Mouse (Mus musculus): Measurements from ENCODE around the gene Kbtbd6. TPM values are rescaled to one million over a fixed set of nuclear protein-coding genes. Genes with fewer than 3 reads are reported as not detected.
A peak's percentile ranks its signal among the peaks of the same experiment; 100 is the strongest.
"Not testable (repeated sequence)": the region's sequence is repeated elsewhere in the genome, so short reads cannot be mapped to it uniquely, and the experiment has no call there.

The Kbtbd6 gene
- total RNA-seq (2015) (6.6 and 8.3 TPM in 2 replicates), total RNA-seq (2017) (7.4 and 8.0 TPM in 2 replicates)

DNA sequence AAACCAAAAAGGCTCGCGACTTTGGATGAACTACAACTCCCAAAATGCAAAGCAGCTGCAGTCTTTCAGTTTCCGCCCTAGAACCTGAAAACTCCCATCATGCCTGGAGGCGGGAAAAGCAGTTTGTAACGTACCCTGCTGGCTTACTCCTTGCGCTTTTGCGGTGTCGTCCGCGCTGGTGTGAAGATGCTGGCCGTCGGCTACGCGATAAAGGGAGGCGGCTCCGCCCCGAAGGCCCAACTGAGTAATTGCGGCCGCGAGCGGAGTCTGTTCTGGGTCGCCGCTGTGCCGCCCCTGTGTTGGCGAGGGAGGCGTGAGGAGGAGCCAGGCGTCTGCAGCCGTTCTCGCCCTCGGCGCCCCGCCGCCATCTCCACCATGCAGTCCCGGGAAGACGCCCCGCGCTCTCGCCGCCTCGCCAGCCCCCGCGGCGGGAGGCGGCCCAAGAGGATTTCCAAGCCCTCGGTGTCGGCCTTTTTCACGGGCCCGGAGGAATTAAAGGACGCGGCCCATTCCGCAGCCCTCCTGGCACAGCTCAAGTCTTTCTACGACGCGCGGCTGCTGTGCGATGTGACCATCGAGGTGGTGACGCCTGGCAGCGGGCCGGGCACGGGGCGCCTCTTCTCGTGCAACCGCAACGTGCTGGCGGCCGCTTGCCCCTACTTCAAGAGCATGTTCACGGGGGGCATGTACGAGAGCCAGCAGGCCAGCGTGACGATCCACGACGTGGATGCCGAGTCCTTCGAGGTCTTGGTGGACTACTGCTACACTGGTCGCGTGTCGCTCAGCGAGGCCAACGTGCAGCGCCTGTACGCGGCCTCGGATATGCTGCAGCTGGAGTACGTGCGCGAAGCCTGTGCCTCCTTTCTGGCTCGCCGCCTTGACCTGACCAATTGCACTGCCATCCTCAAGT lies at the start of gene Kbtbd6:
Gene Kbtbd6 (plus strand): TSS at position 155 of the 910 bp plus-strand sequence.
- ATAC-seq (ENCODE audit: poor library complexity, severe bottlenecking) = peak; percentile 97

DNA sequence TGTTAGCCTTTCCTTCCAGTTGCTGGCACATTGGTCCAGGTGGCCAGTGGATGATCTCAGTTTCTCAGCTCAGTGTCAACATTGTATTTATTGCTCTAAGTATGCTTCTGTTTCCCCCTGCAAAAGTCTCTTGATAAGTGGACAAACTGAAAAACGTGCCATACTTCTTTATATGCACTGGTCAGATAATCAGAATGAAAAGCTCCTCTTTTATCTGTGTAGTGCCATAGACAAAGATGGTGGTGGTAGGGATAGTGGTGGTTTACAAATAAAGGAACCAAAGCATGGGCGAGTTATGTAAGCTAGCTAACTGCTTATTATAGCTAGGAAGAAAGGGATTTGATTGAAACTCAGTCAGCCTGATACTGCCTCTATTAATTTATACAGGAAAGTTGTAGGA lies 44.0 kb upstream of the Kbtbd6 start:
- ATAC-seq (ENCODE audit: poor library complexity, severe bottlenecking) = no peak

DNA sequence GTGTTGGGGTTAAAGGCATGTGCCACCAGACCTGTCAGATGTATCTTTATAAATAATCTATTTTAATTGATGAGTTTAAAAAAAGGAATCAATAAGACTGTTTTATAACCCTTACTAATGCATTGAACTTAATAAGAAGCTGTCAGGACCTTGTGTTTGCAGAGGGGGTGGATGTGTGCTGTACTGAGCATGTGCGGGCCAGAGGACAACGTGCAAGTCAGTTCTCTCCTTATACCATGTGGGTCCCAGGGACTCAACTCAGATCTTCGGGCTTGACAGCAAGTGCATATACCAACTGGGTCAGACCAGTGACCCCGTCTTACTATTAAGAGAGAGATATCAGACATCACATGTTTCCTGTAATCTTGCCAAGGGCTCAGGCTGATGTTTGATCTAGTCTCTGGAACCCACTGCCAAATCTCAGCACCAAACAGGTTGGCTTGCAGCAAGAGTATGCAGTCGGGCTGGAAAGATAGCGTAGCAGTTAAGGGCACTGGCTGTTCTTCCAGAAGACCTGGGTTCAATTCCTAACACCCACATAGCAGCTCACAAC lies 42.3 kb upstream of the Kbtbd6 start:
- ATAC-seq (ENCODE audit: poor library complexity, severe bottlenecking) = no peak

DNA sequence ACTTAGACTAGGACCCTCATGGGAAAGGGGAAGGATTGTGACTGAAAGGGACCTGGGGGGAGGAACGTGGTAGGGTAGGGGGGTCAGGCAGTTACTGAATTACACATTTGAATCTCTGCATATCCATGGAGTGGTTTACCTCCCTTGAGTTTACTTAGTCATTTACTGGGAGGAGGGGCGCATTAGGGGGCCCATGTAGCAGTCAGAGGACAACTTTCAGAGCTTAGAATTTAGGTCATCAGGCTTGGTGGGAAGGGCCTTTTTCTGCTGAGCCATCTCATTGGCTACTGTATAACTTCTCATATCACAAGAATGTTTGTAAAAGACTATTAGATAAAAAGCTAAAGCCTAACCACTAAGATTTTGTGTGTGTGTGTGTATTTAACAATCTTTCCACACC lies 41.0 kb upstream of the Kbtbd6 start:
- ATAC-seq (ENCODE audit: poor library complexity, severe bottlenecking) = no peak

DNA sequence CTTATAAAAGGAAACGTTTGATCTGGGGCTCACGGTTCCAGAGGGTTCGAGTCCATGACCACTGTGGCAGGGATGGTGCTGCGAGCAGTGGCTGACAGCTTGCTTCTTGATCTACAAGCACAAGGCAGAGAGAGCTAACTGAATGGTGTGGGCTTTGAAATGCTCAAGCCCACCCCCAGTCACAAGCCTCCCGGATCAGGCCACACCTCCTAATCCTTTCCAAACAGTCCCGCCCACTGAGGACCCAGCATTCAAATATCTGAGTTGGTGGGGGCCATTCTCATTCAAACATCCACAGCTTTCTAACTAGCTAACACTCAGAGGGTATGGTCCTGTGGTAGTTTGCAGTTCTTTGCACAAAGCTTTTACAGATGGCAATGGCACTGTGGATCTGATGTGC lies 38.5 kb upstream of the Kbtbd6 start:
- no peak for ATAC-seq (ENCODE audit: poor library complexity, severe bottlenecking)

DNA sequence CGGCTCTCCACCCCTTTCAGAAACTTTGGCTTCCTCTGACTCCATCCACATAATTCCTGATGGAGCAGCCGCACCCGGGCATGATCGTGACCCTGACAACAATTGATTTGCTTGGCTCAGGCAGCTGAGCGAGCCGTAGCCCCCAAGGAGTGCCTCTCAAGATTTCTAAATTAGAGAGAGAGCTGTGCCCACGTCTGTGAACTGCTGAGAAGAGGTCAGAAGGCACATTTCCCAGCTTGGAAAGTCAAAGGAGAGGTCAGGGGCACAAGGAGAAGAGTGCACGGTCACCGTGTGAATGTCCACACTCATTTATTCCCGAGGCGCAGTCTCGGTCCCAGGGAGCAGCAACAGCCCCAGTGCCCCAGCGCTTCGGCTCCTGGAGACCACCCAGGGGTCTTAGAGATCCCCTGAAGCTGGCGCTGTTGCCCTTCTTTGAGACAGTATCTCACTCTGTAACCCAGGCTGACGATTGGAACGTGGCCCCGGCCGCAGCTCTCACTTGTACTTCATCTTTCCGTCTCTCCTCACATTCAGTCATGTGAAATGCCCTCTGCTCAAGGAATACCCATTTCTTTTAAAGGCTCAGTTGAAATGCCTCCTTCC lies 31.5 kb upstream of the Kbtbd6 start:
- ATAC-seq (ENCODE audit: poor library complexity, severe bottlenecking) = no peak

DNA sequence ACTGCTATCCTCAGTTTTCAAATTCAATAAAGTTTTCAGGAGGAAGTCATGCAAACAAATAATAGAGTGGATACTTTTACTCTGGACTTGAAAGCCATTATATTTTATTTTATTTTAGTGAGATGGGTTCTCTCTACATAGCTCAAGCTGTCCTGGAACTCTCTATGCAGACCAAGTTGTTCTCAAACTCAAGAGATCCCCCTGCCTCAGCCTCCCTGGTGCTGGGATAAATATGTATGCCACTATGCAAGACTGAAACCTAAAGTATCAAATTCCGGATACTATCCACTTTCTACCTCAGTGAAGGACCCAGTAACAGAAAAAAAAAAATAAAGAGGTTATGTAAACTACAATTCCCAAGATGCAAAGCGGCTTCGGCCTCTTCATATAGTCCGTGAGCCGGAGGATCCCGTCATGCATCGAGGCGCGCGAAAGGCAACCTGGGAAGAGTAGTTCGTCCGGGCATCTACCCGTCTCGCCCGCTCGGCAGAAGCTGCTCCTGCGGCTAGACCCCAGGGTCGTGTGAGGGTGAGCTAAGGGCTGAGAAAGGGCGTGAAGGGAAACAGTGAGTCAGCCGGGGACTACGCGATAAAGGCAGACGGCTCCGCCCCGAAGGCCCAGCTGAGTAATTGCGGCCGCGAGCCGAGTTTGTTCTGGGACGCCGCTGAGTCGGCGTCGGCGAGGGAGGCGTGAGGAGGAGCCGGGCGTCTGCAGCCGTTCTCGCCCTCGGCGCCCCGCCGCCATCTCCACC lies 25.5 kb upstream of the Kbtbd6 start, which contains the start of gene Kbtbd7:
Gene Kbtbd7 (plus strand): TSS at position 533 of the 751 bp plus-strand sequence.
- ATAC-seq (ENCODE audit: poor library complexity, severe bottlenecking) = peak; percentile 97

DNA sequence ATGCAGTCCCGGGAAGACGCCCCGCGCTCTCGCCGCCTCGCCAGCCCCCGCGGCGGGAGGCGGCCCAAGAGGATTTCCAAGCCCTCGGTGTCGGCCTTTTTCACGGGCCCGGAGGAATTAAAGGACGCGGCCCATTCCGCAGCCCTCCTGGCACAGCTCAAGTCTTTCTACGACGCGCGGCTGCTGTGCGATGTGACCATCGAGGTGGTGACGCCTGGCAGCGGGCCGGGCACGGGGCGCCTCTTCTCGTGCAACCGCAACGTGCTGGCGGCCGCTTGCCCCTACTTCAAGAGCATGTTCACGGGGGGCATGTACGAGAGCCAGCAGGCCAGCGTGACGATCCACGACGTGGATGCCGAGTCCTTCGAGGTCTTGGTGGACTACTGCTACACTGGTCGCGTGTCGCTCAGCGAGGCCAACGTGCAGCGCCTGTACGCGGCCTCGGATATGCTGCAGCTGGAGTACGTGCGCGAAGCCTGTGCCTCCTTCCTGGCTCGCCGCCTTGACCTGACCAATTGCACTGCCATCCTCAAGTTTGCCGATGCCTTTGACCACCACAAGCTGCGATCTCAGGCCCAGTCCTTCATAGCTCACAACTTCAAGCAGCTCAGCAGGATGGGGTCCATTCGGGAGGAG lies 24.8 kb upstream of the Kbtbd6 start:
- not testable (repeated sequence) for ATAC-seq (ENCODE audit: poor library complexity, severe bottlenecking)

DNA sequence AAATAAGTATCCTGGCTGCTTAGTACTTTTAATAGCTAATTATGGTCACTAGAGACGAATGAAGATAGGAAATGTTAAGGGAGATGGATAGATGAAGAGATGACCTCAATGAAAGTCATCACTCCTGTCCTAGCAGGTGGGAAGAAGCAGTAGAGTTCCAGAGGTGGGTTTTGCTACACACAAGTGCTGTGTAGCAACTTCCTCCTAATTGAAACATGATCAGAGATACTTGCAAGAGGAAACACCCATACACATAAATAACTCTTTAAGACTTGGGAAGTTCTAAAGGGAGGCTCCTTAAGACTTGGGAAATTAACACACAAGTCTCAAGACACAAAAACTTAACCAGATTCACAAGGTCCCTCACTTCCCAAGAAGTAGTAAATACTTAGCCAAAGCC lies 17.6 kb upstream of the Kbtbd6 start:
- peak; percentile 66 for ATAC-seq (ENCODE audit: poor library complexity, severe bottlenecking)

DNA sequence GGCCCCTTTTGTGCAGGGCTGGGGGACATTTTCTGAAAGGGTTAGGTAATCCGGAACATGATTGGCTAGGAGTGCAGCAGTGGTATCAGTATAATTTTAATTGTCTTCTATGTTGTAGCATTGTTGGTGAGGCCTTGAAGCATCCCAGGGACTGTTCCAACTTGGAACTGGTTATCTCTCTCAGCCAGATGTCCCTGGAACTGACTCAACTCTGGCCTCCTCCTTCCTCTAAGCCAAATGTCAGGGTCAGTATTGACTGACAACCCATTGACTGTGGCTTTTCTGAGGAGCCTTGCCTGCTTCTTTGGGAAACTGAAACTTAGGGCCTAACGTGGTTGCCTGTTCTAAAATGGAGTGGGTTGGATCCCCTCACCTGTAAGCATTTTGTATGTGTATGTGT lies 11.0 kb upstream of the Kbtbd6 start:
- ATAC-seq (ENCODE audit: poor library complexity, severe bottlenecking) = no peak

DNA sequence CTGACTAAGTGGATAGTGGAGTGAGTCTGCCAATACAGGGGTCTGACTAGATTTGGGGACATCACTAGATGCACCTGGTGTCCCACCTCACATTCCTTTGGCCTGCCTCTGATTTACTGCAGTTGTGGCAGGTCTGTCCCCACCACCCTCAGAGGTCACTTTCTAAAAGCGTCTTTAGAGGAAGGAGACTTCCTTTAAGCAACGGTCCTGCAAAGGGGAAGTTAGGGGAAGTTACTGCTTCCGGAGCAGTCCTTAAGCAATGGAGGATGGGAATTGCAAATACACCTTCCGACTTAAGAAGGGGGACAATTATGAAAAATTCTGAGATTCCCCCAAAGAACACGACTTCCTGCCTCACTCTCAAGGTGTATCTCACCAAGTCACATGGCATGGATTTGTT lies 10.2 kb upstream of the Kbtbd6 start:
- ATAC-seq (ENCODE audit: poor library complexity, severe bottlenecking) = peak; percentile 95

DNA sequence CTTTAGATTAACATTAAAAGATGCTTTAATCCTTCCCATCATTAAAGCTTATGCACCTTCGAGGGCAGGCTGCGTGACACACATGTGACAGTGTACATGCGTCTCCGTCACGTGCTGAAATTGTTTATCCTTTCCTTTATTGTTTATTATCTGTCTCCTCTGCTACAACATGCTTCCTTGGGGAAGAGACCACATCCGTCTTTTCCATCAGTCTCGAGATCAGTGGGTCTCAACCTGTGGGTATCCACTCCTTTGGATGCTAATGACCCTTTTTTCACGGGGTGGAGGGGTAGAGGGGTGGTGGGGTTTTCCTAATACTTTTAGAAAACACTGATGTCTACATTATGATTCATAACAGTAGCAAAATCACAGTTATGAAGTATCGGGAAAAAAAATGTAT lies 7.0 kb upstream of the Kbtbd6 start:
- no peak for ATAC-seq (ENCODE audit: poor library complexity, severe bottlenecking)

DNA sequence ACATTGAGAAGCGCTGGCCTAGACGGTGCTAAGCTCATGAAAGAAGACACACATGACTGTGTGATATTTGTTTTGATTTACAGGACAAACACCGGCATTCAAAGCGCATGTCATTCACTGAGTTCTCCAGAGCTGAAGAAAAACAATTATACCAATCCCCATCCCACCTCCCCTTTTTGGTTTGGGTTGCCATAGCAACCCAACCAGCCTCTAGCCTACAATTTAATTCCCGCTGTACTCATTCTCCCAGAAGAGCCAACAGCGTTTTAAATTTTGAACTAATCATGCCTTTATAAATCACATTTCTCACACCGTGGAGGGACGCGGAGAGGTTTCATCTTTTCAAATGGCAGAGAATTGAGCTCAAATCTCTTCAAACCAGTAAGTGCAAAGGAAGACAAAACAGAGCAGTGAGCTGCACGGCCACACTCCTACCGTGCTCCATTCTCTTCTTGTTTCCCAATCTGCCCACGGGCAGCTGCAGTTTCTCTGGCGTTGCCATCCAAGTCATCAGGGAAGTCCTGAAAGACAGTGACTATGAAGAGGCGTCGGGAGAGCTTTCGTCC lies 6.5 kb upstream of the Kbtbd6 start:
- ATAC-seq (ENCODE audit: poor library complexity, severe bottlenecking) = peak; percentile 38; the same call in 1 of the 2 replicates

DNA sequence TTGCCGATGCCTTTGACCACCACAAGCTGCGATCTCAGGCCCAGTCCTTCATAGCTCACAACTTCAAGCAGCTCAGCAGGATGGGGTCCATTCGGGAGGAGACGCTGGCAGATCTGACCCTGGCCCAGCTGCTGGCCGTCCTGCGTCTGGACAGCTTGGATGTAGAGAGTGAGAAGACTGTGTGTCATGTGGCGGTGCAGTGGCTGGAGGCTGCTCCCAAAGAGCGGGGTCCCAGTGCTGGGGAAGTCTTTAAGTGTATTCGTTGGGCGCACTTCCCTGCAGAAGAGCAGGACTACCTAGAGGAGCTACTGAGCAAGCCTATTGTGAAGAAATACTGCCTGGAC lies 928 bp downstream of the Kbtbd6 start:
- ATAC-seq (ENCODE audit: poor library complexity, severe bottlenecking) = not testable (repeated sequence)

DNA sequence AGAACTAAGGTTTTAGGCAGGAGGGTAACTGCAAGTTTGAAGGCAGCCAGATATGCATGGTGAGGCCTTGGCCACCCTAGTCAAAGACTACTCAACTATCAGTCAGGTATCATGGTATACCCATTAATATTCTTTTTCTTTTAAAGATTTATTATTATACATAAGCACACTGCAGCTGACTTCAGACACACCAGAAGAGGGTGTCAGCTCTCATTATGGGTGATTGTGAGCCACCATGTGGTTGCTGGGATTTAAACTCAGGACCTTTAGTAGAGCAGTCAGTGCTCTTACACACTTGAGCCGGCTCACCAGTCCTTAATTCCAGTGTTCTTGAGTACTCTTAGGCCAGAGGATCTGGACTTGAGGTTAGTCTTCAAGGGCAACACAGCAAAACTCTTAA lies 8.8 kb downstream of the Kbtbd6 start:
- no peak for ATAC-seq (ENCODE audit: poor library complexity, severe bottlenecking)

DNA sequence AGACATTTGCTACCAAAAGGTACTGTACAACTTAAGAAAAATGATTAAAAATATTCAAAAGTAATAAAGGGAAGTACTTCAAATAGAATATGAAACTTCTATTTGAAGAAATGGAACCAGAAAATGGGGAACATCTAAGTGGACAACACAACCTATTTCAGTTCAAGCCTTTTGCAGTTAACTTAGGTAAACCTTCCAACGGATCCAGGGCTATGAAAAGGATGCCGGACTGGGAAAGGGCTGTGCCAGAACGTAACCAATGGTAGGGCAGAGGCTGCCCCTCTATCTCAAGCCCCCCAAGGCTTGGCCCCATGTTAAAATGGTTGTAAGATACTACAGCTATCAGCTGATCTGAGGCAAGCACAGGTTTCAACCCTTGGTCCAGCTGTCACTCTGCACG lies 9.4 kb downstream of the Kbtbd6 start:
- peak; percentile 75 for ATAC-seq (ENCODE audit: poor library complexity, severe bottlenecking)

DNA sequence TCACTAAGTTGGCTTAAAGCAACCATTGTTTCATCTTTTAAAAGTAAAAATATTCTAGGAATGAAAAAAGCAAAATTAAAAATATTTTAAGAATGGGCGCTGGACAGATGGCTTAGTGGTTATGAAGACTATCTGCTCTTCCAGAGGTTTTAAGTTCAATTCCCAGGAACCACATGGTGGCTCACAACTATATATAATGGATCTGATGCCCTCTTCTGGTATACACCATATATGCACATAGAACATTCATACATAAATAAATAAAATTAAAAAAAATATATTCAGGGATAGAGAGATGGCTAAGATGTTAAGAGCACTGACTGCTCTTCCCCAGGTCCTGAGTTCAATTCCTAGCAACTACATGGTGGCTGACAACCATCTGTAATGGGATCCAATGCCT lies 14.0 kb downstream of the Kbtbd6 start:
- 0 out of 2 replicates have a peak, but pooled peaks have one; percentile 21 for ATAC-seq (ENCODE audit: poor library complexity, severe bottlenecking)

DNA sequence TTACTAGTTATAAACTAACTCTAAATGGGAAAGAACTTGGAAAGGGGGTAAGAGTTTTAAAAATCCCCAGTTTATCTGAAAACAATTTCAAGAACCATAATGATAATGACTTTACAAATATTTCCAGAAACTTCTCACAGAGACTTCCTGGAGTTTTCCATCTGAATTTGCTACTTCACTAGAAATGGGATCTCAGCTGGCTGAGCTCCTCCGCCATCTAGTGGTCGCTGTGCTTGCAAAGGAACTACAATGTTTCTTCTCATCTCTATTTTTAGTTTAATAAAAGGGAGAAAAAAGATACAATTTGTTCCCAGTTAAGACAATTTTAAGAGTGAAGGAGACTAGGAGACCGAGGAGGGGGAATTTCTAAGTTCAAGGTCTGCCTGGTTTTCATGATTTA lies 16.0 kb downstream of the Kbtbd6 start:
- peak; percentile 54; the same call in 1 of the 2 replicates for ATAC-seq (ENCODE audit: poor library complexity, severe bottlenecking)

DNA sequence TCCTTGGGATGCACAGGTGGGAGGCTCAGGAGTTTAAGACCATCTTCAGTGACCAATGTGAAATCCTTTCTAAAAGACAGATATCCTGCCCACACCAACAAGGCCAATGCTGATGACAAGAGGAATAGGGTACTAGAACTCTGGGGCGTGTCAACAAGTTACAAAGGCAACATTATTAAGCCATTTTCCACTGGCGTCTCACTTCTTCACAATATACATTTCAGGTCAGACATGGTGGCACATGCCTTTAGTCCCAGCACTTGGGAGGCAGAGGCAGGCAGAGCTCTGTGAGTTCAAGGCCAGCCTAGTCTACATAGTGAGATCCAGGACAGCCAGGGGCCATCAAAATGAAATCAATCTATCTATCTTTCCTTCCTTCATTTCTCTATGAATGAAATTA lies 21.7 kb downstream of the Kbtbd6 start:
- ATAC-seq (ENCODE audit: poor library complexity, severe bottlenecking) = no peak

DNA sequence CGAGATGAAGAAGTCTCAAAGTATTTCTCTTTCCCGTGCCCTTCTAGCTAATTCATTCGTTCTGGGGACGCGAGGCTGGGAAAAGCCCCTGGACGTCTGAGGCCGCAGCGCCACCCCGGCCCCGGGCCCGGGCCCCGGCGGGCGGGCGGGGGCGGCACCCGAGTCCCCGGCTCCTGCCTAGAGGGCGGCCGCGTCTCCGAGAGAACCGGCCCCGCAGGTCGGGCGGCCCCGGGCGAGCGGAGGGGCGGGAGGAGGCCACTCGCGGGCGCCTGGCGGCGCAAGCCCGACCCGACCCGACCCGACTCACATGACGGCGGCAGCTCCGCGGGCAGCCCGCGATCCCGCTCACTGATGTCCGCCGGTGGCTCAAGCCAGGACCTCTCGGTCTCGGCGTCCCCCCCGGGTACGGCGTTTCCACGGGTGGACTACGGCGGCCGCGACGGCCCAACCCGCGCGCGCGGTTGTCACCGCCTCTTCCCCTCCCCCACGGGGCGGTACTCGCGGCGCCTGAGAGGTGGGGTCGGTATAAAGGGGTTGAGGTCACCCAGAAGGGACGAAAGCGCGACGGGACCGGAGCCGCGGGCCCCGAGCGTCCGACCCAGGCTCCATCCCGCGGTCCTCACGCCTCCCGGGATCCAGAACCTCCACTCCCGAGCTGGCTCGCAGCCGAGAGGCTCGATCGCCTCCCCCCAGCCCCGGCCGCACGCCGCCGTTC lies 29.1 kb downstream of the Kbtbd6 start, which contains the start of gene Elf1:
Gene Elf1 (plus strand): TSS at position 571 of the 715 bp plus-strand sequence.
- ATAC-seq (ENCODE audit: poor library complexity, severe bottlenecking) = peak; percentile 68
